Mouse (Mus musculus) MEL-GATA-1-ER (cell line): Measurements from ENCODE around the gene Cep112.

Experiments
- DNase-seq: peaks from one replicate; pipeline ENCODE4 v3.0.0-alpha.2; 2012; ENCODE audit warnings: low read depth; ENCODE audit errors: extremely low read depth

Gene Cep112

GRCm38 (mm10) chr11:108901670-108902069, 476.7 kb downstream of the Cep112 start:
- no peak for DNase-seq

GRCm38 (mm10) chr11:108902303-108902702, 477.3 kb downstream of the Cep112 start:
- no peak for DNase-seq

GRCm38 (mm10) chr11:108906590-108907254, 481.7 kb downstream of the Cep112 start:
- DNase-seq = no peak

- DNase-seq = no peak
Measured at GRCm38 (mm10) chr11:108909396-108910195, 484.6 kb downstream of the Cep112 start.
